In genomic region chr16:6018639-6019038, GRCm38 (mm10) we compare ENCODE assay signal across 9 mouse cellular contexts.
A peak's percentile ranks its signal among the peaks of the same experiment; 100 is the strongest.
DNase-seq lines count a peak whose midpoint lies in the region; ATAC-seq and TF ChIP-seq lines count a peak whose summit lies in the region.
"Had no signal": no experiment of that assay in that cellular context is flagged by ENCODE, and none has a peak within 500 bp of the region (broad histone marks: within the 10 kb centered on the region; RNA-seq: fewer than 3 reads in every experiment).

No protein-coding gene starts in this region.

- peak; percentile 81 for DNase-seq in intestine, embryonic 14.5 days (ENCODE audit: low spot score)
- DNase-seq in brain, embryonic 18.5 days (ENCODE audit: low read depth, low spot score) = peak; percentile 72
- DNase-seq in forebrain, embryonic 10.5 days (ENCODE audit: extremely low spot score, low spot score) = peak; percentile 57
- peak; percentile 93 for DNase-seq in hindbrain, postnatal 0 days (ENCODE audit: low spot score)
- DNase-seq in left cerebral cortex, adult 18-20 months (ENCODE audit: low spot score in 2 of 2) = peak; percentile 92 to 98
- peak; percentile 89 for DNase-seq in midbrain, embryonic 11.5 days (ENCODE audit: low spot score, missing footprints)
- peak; percentile 45 for DNase-seq in testis, postnatal 14 days (ENCODE audit: low spot score)

- no peak overlapping the region for H3K4me2 ChIP-seq in intestine, embryonic 14.5 days (ENCODE audit: low read length)
- H3K4me2 ChIP-seq in intestine, embryonic 15.5 days (replicated peaks) = no peak overlapping the region
- no peak overlapping the region for H3K4me2 ChIP-seq in hindbrain, postnatal 0 days (ENCODE audit: low read depth, low read length)
- no peak overlapping the region for H3K4me2 ChIP-seq in midbrain, embryonic 11.5 days
- H3K4me2 ChIP-seq: lung, embryonic 15.5 days had no signal

- H3K36me3 ChIP-seq in intestine, embryonic 14.5 days (ENCODE audit: control insufficient read depth, insufficient read depth, low read length) = no peaks in the 10 kb centered on the region
- H3K36me3 ChIP-seq in intestine, embryonic 15.5 days = no peaks in the 10 kb centered on the region
- H3K36me3 ChIP-seq in forebrain, embryonic 10.5 days (replicated peaks) = no peaks in the 10 kb centered on the region
- no peaks in the 10 kb centered on the region for H3K36me3 ChIP-seq in hindbrain, postnatal 0 days (ENCODE audit: insufficient read depth, low read length)
- H3K36me3 ChIP-seq in midbrain, embryonic 11.5 days (ENCODE audit: control insufficient read depth, insufficient read depth, low read length) = no peaks in the 10 kb centered on the region
- H3K36me3 ChIP-seq: lung, embryonic 15.5 days had no signal

- TF ChIP-seq CTCF in hindbrain, postnatal 0 days (IDR thresholded peaks at IDR 0.05; ENCODE audit: low read depth) = peak; percentile 87

- H3K9me3 ChIP-seq in intestine, embryonic 14.5 days (ENCODE audit: control insufficient read depth, low read length) = no peaks in the 10 kb centered on the region
- no peaks in the 10 kb centered on the region for H3K9me3 ChIP-seq in intestine, embryonic 15.5 days
- H3K9me3 ChIP-seq in forebrain, embryonic 10.5 days = no peaks in the 10 kb centered on the region
- no peaks in the 10 kb centered on the region for H3K9me3 ChIP-seq in hindbrain, postnatal 0 days (ENCODE audit: low read length)
- no peaks in the 10 kb centered on the region for H3K9me3 ChIP-seq in midbrain, embryonic 11.5 days (ENCODE audit: control insufficient read depth, low read length)
- H3K9me3 ChIP-seq: lung, embryonic 15.5 days had no signal

- no peak overlapping the region for H3K9ac ChIP-seq in intestine, embryonic 14.5 days (ENCODE audit: low read length)
- no peak overlapping the region for H3K9ac ChIP-seq in intestine, embryonic 15.5 days
- H3K9ac ChIP-seq in hindbrain, postnatal 0 days (replicated peaks; ENCODE audit: low read length) = no peak overlapping the region
- H3K9ac ChIP-seq in midbrain, embryonic 11.5 days (ENCODE audit: low read length) = no peak overlapping the region
- H3K9ac ChIP-seq: lung, embryonic 15.5 days had no signal

- no peaks in the 10 kb centered on the region for H3K4me1 ChIP-seq in intestine, embryonic 14.5 days (replicated peaks; ENCODE audit: control insufficient read depth, insufficient read depth, low read length)
- no peaks in the 10 kb centered on the region for H3K4me1 ChIP-seq in intestine, embryonic 15.5 days (replicated peaks)
- peaks cover 8% of the 10 kb centered on the region; the same call in 1 of the 2 replicates for H3K4me1 ChIP-seq in forebrain, embryonic 10.5 days
- H3K4me1 ChIP-seq in hindbrain, postnatal 0 days (ENCODE audit: insufficient read depth, low read length) = no peaks in the 10 kb centered on the region
- H3K4me1 ChIP-seq in midbrain, embryonic 11.5 days (ENCODE audit: control insufficient read depth, insufficient read depth, low read length) = no peaks in the 10 kb centered on the region
- H3K4me1 ChIP-seq: lung, embryonic 15.5 days had no signal

- WGBS in intestine, embryonic 14.5 days = 37% methylated on average over 5 of the region's 5 CpGs
- WGBS in intestine, embryonic 15.5 days = 33% methylated on average over 5 of the region's 5 CpGs
- WGBS in forebrain, embryonic 10.5 days = 56% methylated on average over 5 of the region's 5 CpGs
- WGBS in hindbrain, postnatal 0 days = 39% methylated on average over 5 of the region's 5 CpGs
- WGBS in midbrain, embryonic 11.5 days = 50% methylated on average over 5 of the region's 5 CpGs

- H3K4me3 ChIP-seq in intestine, embryonic 14.5 days (ENCODE audit: low read depth, low read length) = no peak overlapping the region
- H3K4me3 ChIP-seq in intestine, embryonic 15.5 days (replicated peaks) = no peak overlapping the region
- no peak overlapping the region for H3K4me3 ChIP-seq in forebrain, embryonic 10.5 days
- no peak overlapping the region for H3K4me3 ChIP-seq in hindbrain, postnatal 0 days (ENCODE audit: low read length)
- no peak overlapping the region for H3K4me3 ChIP-seq in midbrain, embryonic 11.5 days (ENCODE audit: low read depth, low read length)
- H3K4me3 ChIP-seq: lung, embryonic 15.5 days had no signal

- H3K27ac ChIP-seq in intestine, embryonic 14.5 days (ENCODE audit: low read depth) = no peak overlapping the region
- H3K27ac ChIP-seq in intestine, embryonic 15.5 days = no peak overlapping the region
- H3K27ac ChIP-seq in forebrain, embryonic 10.5 days = no peak overlapping the region
- no peak overlapping the region for H3K27ac ChIP-seq in hindbrain, postnatal 0 days
- no peak overlapping the region for H3K27ac ChIP-seq in midbrain, embryonic 11.5 days (ENCODE audit: low read depth, low read length)
- H3K27ac ChIP-seq: lung, embryonic 15.5 days had no signal

- H3K27me3 ChIP-seq in intestine, embryonic 14.5 days (replicated peaks; ENCODE audit: control insufficient read depth, insufficient read depth, low read length) = no peaks in the 10 kb centered on the region
- no peaks in the 10 kb centered on the region for H3K27me3 ChIP-seq in intestine, embryonic 15.5 days (replicated peaks)
- no peaks in the 10 kb centered on the region for H3K27me3 ChIP-seq in forebrain, embryonic 10.5 days (ENCODE audit: poor library complexity, severe bottlenecking)
- no peaks in the 10 kb centered on the region; the same call in 1 of the 2 replicates for H3K27me3 ChIP-seq in hindbrain, postnatal 0 days (ENCODE audit: insufficient read depth, low read length)
- H3K27me3 ChIP-seq in midbrain, embryonic 11.5 days (ENCODE audit: control insufficient read depth, insufficient read depth, low read length) = no peaks in the 10 kb centered on the region
- H3K27me3 ChIP-seq: lung, embryonic 15.5 days had no signal

- no peak for ATAC-seq in intestine, embryonic 14.5 days (replicated peaks; ENCODE audit: low FRiP score, low TSS enrichment, low read depth)
- ATAC-seq in intestine, embryonic 15.5 days = no peak
- ATAC-seq in hindbrain, postnatal 0 days = peak; percentile 80
- ATAC-seq in midbrain, embryonic 11.5 days (ENCODE audit: low FRiP score) = no peak

Comparison
In these comparisons a context has a peak if more than half of its experiments do, and no peak if none do; other contexts are left out.
1. DNase-seq: peak in every context shown above with its lines; median percentile 95 in left cerebral cortex, adult 18-20 months; 93 in hindbrain, postnatal 0 days; 89 in midbrain, embryonic 11.5 days; 81 in intestine, embryonic 14.5 days; 72 in brain, embryonic 18.5 days; 57 in forebrain, embryonic 10.5 days; 45 in testis, postnatal 14 days.